Mouse (Mus musculus) central nervous system, embryonic 14 days (tissue): ENCODE results near the gene Gm4216. TPM values are rescaled to one million over a fixed set of nuclear protein-coding genes. Genes with fewer than 3 reads are reported as not detected.

Source experiments
- polyA plus RNA-seq: library from polyadenylated mRNA; depleted of rRNA; stranded (reverse); fragments of >200 nt; gene quantifications from 2 replicates; pipeline ENCODE4 v1.2.3, GENCODE M21; 2012; rRNA removed

Gene Gm4216
- polyA plus RNA-seq, result not detected in 2 replicates

DNA sequence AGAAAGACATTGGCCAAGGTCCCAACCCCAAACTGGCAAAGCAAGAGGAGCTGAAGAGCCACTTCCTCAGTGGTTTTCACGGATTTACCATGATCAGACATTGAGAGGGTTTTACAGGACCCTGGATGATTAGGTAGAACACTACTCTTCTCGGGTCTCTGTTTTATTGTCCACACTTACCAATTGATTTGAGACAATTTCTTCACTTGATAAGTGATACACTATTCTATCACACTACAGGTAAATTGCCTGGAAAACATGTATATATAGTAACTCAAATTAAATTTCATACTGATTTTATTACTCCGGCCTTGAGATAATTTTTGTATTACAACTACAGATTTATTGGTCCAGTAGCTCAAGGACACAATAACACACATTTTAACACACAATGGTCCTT, at the start of gene Gm4216:
Gm4216 (minus strand) TSS at position 101 of the 400 bp plus-strand sequence.

DNA sequence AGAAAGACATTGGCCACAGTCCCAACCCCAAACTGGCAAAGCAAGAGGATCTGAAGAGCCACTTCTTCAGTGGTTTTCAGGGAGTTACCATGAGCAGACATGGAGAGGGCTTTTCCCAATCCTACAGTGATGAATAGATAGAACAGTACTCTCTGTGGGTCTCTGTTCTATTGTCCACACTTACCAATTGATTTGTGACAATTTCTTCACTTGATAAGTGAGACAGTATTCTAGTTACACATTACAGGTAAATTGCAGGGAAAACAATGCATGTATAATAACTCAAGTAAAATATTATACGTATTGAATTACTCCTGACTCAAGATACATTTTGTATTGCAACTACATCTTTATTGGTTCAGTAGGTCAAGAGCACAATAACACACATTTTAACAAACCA, 47.6 kb upstream of the Gm4216 start, which contains the start of gene Gm8720:
Gm8720 (minus strand) TSS at position 101 of the 400 bp plus-strand sequence.

DNA sequence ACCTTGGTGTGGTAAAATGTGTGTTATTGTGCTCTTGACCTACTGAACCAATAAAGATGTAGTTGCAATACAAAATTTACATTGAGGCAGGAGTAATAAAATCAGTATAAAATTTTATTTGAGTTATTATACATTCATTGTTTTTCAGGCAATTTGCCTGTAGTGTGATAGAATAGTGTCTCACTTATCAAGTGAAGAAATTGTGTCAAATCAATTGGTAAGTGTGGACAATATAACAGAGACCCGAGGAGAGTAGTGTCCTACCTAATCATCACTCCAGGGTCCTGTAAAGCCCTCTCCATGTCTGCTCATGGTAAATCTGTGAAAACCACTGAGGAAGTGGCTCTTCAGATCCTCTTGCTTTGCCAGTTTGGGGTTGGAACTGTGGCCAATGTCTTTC, 35.5 kb upstream of the Gm4216 start, which contains the start of gene Vmn1r163:
Vmn1r163 (plus strand) TSS at position 301 of the 400 bp plus-strand sequence.

GRCm38 (mm10) chr7:22984573-22984972, 35.1 kb downstream of the Gm4216 start, which contains the start of gene Gm4214:
Gene Gm4214, minus strand, starts transcription at chr7:22984673.

Other genes starting within 250 kb of the Gm4216 start
- gene Vmn1r158, start 229.1 kb downstream of the Gm4216 start, polyA plus RNA-seq, result not detected in 2 replicates
- not detected in 2 replicates for gene Vmn1r159, start 176.3 kb downstream of the Gm4216 start, polyA plus RNA-seq
- not detected in 2 replicates for gene Vmn1r160, start 148.7 kb downstream of the Gm4216 start, polyA plus RNA-seq
- gene Gm4214, start 35.2 kb downstream of the Gm4216 start, polyA plus RNA-seq, result not detected in 2 replicates
- not detected in 2 replicates for gene Vmn1r163, start 35.6 kb upstream of the Gm4216 start, polyA plus RNA-seq
- gene Gm8720, start 47.5 kb upstream of the Gm4216 start, polyA plus RNA-seq, result not detected in 2 replicates
- not detected in 2 replicates for gene Gm10662, start 124.6 kb upstream of the Gm4216 start, polyA plus RNA-seq
- not detected in 2 replicates for gene Vmn1r165, start 197.4 kb upstream of the Gm4216 start, polyA plus RNA-seq
- gene Vmn1r166, start 231.8 kb upstream of the Gm4216 start, polyA plus RNA-seq, result not detected in 2 replicates